Mouse (Mus musculus): ENCODE measurements at regions not wholly inside any gene's neighbourhood (a gene's known extent, or its start where the extent isn't known, plus 50 kb on each side); places are given as distances from the start of the nearest gene placed in this dataset.

GRCm38 (mm10) chr14:76918091-76918490 lies 118.5 kb upstream of the Ccdc122 start:
- TF ChIP-seq POLR2A (IDR thresholded peaks at IDR 0.05; ENCODE audit: borderline replicate concordance, low read depth, low read length): no peak
- no peak for TF ChIP-seq CTCF (IDR thresholded peaks at IDR 0.05; ENCODE audit: low read depth, low read length)

Data from bone marrow macrophage, adult 2 months (primary cell).